Mouse (Mus musculus) brain, adult 2 months (tissue): ENCODE results near the gene Slc22a15.

ENCODE experiments used
- DNase-seq: peaks from one replicate; pipeline ENCODE4 v3.0.0; 2011; ENCODE audit warnings: low read depth, low spot score

Gene Slc22a15

DNA sequence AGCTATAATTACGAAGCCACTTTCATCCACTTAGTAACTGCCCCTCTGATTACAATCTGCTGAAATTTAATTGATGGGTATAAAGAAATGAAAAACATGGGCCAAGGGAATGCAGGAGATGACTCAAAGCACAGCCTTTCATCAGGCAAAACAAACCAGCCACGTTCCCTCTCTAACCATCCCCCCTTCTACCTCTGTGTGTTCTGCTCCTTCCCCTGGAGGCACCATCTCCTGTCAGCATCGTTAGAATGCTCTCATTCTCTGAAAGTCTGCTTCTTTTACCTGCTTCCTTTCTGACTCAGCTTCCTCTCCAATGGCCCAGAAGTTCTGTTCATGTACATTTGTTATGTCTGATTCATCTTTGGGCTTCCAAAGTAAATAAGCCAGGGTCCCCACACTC, 6.6 kb downstream of the Slc22a15 start:
- peak; percentile 67 for DNase-seq

DNA sequence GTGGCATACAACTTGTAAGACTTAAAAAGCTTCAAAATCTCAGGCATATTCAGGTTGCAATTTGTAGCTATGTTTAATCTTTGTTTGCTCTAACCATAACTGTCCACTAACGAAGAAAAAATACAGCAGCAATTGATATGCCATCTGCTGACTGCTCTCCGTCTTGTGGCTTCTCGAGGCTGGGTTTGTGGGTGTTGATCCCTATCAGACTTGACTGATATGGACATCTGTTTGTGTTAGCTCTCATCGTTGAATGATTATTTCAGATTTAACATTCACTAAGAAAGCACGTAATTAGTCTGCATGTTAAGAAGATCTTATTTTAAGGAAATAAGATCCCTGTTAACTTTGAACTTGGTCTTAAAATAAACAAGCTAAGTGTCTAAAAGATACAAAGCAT, 7.7 kb downstream of the Slc22a15 start:
- DNase-seq = no peak

DNA sequence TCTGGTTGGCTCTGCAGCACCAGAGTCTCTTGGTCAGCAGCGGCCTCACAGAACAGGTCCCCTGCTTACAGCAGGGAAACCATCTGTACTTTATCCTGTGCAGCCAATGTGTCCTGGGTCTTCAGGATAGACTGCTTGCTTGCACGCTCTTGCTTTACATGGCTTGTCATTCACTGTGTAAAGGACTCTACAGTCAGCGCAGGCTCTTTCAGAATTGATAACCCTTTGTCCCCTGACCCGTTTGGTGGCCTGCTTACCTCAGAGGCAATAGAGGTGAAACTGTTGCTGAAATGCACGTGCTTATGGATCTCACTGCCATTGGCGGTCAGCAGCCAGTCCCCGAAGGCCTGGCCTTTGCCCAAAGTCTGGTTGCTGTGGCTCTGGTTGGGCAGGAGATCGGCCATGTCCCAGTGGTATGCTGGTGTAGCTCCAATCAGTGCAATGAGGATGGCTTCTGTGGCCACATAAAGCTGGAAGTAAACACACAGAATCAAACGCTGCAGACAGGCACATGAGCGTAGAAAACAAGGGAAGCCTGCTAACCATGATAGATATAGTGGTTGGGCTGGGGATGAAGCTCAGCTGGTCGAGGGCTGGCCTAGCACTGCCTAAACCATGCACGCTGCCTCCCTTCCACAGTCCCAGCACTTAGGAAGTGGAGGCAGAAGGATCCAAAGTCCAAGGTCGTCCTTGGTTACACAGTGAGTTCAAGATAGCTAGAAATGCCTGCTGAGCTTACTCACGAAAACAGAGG, 9.0 kb downstream of the Slc22a15 start:
- DNase-seq = peak; percentile 51

DNA sequence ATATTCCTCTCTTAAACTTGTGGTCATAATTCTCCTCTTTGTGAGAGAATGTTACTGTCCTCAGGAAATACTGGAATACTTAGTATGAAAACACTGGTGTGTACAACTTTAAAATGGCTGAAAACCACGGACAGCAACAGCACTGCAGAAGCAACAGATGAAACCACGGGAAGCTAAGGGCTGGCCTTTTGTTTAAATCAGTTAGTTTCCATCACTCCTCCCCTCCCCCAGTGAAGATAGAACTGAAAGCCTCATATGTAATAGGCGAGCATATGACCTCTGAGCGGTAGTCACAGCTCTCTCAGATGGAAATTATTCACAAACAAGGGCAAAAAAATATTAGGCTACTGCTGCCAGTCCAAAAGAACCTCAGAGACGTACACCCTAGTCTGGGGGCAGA, 10.0 kb downstream of the Slc22a15 start:
- no peak for DNase-seq

DNA sequence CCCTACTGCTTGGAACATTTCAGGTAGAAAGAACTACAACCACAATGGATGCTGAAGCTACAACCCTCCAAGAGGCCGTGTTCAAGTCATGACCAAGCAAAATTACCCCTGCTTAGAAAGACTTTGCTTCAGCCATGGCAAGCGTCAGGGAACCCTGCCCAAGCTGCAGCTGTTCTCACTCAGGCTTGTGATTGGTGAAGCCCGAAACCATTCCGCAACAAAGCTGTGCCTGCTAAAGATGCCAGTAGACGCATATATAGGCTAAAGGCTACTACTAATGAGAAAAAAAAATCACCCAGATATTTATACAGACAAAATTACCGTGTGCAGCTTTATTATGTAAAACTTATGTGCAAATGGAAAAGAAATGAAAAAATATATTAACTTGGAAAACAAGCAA, 12.2 kb downstream of the Slc22a15 start:
- no peak for DNase-seq

DNA sequence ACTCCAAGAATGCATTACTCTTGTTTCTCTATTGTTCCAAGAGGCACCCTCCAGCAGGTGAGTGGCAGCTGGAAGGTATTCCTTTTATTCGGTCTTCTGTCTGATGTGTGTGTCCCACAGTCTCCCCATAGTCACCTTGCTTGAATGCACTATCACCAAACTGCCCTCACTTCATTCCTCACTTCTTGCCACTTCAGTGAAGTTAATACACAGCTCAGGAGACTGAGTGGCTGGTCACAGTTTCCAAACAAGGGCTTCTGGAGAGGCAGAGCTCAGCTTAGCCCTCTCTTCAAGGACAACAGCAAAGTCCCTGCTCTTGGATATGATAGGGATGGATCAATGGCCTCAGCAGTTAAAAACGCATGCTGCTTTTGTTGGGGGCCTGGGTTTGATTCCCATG, 17.2 kb downstream of the Slc22a15 start:
- DNase-seq = no peak

DNA sequence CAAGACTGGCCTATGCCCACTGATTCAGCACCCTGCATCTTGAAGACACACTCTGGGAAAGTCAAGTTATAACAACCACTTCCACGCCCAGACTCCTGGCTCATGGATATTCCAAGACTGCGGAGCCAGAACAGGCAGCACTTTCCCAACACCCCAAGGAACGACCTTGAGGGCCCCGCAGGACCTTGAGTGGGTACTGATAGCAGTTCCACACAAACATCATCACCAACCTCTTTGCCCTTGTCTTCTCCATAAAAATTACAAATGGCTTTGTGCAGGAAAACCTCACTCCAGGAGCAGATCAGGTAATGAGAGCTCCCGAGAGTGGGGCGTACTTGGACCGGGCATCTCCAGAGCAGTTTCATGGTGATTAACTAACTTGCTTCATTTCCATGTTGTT, 19.5 kb downstream of the Slc22a15 start:
- no peak for DNase-seq

DNA sequence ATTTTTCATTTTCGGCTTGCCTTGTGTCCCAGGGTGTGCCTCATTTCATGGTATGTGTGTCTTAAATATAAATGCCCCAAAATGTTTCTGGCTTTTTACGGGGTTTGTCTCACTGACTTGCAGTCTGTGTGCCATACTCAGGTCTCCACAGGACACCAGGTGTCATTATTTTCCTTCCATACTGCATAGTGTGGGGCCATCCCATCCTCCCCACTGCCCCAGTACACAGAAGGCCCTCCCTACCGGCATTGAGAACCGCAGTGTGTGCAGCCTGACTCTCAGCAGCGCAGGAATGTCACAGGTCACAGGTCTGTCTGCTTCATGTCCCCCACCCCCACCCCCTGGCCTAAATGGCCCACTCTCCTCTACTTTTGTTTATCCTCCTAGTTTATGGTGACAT, 21.2 kb downstream of the Slc22a15 start:
- DNase-seq = peak; percentile 16

DNA sequence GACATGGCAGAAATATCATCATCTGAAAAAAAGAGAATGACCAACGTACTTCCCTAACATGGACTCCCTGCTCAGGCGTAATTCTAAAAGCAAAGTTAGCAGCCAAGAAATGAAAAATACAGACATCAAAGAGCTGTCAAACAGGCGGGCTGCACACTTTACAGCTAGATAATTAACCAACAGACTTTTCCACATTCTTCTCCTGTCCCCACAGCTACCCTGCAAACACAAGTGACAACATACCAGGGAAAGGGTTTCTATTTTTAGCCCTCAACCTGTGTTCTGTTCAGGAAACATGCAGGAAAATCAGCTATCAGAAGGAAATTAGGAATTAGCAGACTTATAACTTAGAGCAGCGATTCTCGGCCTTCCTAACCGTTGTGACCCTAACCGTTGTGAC, 21.9 kb downstream of the Slc22a15 start:
- no peak for DNase-seq

DNA sequence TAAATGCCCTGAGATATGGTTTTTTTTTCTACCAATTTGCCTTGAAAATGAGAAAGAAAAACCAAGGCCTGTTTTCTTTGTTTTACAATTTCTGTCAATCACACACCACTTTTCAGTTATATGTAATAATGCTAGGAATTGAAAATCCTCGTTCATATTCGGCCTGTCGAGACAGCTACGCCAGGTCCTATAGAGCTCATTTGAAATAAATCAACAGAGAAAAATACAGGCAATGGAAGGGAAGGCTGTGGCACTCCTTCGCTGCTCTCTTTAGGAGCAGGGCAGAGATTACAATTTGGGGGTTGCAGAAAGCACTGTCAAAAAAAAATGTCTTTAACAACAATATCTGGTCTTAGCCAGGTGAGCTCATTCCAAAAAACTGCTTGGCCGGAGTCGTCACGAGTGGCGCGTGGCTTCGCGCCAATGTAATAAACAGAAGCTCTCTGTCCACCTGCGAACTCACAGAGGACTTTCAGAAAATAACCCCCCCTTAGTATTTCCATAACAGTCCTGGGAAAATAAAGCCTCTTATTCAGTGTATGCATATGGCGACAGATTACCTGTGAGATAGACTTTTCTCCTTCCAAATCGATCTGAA, 26.8 kb downstream of the Slc22a15 start:
- DNase-seq = peak; percentile 22

DNA sequence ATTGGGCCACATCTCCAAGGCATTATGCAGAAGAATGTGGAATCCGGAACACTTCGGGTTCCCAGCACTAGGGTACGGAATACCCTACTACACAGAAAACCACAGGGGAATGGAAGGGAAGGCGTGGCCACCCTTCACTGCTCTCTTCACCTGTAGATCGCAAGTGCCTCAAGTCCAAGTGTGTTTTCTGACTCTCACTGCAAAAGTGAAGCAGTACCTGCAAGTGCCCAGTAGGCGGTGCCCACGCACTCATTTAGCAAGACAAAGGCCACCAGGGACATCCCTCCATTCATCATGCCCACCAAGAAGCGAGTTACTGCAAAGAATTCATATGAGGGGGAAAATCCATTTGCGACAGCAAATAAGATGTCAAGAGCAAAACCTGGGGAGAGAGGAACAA, 27.4 kb downstream of the Slc22a15 start:
- DNase-seq = peak; percentile 93

DNA sequence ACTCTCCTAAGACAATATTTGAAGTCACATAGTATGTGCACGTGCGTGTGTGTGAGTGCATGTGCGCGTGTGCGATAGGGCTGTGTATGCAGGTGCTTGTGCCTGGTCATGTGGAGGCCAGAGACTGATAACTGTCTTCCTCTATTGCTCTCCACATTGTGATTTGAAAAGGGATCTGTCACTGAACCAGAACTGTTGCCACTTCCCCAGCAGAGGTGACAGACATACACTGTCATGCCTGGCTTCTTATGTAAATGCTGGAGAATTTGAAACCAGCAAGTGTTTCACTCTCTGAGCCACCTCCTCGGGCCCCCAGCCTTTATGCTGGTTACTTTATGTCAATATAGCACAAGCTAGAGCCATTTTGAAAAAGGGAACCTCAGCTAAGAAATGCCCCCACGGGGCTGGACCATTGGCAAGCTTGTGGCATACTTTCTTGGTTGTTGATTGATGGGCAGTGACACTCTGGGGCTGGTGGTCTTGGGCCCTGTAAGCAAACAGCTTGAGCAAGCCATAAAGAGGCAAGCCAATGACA, 28.8 kb downstream of the Slc22a15 start:
- no peak for DNase-seq

DNA sequence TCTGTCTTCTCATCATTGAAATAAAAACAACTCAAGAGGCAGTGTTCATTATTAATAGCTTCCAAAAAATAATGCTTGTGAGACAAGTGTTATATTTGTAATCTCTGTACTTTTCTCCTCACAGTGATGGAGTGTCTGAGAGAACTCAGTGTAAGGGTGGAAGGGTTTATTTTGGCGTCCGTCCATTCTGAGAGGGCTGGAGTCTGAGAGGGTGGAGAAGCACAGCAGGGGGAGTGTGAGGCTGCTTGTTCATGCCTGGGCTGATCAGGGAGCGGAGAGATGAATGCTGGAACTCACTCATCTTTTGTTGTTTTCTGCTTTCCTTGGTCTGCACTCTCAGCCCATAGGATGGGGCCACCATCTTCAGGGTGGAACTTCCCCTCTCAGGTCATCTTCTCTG, 38.7 kb downstream of the Slc22a15 start:
- DNase-seq = peak; percentile 62

DNA sequence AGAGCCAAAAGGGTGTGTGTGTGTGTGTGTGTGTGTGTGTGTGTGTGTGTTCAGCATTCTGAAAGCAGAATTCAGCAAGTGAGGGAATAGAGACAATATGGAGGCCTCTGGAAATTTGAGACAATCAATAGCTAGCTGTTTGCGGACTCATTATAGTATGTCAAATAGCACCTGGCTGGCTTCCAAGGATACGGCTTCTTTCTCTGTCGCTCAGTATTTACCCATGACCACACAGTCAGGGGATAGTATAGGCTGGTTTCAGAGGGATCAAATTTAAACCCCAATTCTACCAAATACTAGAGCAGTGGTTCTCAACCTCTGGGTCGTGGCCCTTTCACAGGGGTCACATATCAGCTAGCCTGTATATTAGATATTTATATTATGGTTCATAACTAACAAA, 39.2 kb downstream of the Slc22a15 start:
- no peak for DNase-seq

DNA sequence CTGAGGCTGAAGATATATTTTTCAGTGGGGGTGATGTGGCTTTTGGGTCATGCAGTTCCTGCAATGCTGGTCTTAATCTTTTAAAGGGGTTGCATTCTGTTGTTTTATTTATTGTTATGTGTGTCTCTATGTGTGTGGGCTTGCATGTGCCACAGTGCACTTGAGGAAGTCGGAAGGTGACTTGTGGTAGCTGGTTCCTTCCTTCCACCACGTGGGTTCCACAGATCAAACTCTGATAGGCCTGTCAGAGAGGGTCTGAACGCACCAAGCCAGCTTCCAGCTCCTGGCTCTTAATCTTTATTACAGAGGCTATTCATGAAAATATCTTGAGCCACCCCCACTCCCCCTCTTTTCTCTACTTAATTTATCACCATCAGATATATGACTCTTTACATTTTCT, 40.4 kb downstream of the Slc22a15 start:
- no peak for DNase-seq

DNA sequence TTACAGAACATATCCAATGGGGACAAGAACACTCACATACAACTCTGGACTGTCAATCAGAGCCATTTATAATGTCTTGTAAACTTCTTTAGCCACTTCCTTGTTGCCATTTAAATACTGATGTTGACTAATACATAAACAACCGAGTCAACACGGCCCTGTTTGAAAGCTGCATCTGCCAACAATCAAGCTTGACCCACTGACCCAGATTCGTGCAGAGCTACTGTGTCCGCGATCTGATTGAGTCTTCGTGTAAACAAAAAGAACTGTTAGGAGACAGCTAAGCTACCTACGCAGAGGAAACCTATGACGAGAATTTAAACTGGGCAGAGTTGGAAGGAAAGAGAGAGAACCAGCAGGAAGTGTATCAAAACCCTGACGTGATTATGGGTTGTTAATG, 42.5 kb downstream of the Slc22a15 start:
- DNase-seq = peak; percentile 28

DNA sequence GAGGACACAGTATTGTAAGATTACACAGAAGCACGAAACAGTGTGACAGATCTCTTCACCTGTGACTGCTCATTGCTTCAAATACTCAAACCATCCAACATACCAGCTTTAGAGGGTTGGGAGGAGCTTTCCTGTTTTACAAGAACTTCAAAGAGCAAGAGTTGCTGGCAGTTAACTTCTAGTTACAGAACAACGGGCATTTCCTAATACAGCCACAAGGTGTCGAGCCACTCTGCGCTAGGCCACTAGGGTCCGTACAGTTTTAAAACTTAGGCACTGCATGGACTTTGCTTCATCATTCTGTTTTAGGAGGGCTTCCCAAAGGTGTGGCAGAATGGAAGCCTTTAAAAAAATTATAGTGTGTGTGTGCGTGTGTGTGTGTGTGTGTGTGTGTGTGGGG, 43.4 kb downstream of the Slc22a15 start:
- DNase-seq = no peak

DNA sequence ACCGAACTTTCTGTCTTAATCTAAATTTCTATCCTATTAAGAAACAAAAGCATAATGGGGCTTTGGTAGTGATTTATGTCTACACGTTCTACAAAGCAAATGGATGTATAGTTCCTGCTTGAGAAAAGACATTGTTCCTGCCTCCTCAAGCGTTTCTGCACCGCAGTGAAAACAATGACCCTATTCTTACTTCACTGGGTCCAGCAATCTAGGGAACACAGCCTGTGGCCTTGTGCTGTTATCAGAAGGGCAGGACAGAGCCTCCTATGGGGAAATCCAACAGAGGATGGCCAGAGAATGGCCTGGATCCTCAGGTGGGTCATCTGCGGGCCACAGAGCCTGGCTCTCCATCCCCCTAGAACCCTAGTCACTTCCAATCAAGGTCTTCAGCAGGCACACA, 46.1 kb downstream of the Slc22a15 start:
- DNase-seq = no peak

DNA sequence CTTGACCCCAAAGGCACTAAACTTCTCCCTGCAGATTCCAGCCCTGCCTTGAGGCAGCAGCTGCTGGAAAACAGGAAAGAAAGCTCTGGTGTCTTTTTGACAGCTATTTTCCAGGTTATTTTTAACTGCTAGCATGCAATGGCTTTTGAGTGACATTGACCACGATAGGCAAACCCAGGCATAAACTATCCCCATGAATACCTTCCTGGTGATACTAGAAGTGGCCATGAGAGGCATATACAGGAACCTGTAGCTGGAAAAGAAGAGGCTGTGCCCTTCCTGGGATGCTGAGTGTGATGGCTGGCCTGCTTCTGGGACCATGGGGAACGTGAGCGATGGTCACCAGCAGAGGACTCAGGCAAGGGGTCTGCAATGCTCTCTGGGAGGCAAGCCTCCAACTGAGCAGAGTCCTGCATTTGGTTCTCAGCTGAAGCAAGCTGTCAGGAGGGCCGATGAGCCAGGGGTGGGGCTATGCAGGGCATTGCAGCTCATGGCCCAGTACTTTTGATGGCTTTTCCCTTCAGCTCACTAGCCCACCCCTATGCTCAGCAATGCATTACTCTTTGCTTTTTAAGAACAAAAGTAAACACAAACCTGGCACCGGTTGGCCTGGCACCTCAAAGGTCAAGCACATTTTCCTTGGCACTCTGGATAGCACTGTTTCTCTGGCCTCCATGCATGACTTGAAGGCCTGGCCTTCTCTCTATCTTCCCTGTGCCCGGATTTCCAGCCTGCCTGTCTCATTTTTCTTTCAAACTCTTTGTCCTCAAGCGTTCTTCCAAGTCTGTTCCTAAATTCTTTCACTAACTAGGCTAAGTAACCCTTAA, 47.6 kb downstream of the Slc22a15 start:
- no peak for DNase-seq

DNA sequence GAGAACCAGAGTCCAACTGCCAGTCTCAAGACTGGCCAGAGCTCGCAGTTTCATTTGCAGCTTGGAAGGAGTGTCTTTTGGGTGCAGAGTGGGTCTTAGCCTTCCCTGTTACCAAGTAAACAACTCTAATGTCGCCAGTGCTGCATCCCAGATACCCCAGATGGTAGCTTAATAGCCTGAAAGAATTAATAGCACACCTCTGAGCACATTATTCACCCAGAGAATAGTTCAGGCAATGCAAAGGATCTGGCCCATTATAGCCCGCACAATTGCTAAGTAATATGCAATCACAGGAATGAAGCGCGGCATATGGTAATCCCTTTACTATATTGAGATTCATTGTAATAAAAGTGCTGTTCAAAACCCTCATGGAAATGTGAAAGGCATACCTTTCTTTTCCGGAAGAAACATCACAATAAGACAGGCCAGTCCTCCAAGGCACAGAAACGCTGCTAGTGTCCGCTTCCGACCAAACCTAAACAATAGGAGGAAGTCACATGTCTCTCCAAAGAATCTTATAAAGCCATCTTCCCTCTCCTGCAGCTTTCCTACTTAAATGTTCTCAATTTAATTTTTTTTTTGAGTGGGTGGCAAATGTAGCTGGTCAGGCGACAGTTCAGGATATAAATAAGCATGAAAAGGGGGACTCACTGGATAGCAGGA, 48.9 kb downstream of the Slc22a15 start:
- no peak for DNase-seq

DNA sequence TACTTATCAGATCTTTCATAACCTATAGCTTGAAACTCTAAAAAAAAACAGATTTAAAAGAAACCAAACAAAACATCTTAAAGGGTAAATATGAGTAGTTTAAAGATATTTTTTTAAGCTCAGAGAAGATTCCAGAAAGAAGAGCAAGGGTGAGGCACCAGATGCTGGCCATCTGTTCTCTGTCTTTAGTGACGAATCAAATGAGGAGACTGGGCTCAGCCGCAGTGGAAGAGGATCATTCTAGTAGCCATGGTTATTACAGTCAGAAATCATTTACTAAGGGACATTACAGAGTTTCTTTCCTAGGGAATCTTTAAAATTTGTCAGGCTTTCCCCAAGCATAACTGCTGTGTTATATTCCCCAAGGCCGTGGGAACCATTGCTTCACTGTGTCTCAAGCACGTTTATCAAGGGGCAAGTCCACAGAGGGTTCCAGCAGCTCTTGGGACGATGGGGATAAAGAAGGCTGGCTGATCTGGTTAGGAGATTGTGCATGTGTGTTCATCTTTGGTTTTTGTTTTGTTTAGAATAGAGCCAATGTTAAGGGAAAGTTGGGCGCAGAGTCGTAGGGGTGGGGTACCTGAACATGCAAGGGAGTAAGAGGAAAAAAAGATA, 51.1 kb downstream of the Slc22a15 start:
- DNase-seq = peak; percentile 54

DNA sequence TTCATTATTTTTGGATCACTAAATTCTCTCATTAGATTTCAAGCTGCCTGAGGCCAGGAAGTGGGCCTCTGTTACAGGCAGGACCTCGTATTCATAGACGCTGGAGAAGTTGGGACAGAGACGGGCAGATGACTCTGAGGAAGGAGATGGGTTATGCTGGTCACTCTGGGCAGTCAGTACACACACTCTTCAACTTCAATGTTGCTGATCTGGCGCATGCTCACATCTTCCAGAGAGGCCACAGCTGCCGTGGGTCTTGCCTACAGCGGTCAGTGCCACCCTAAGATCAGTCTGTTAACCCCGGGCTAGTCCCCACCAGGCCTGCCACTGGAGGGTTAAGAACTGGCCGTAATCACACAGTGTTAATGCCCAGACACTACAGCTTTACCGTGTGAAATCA, 52.3 kb downstream of the Slc22a15 start:
- DNase-seq = no peak
